Mouse (Mus musculus): ENCODE data around the gene Gucy2c. TPM values are rescaled to one million over a fixed set of nuclear protein-coding genes. Genes with fewer than 3 reads are reported as not detected.

The Gucy2c gene
- total and polyA plus RNA-seq, 3 experiments: not detected

- H3K27me3 ChIP-seq (ENCODE audit: control insufficient read depth in 1 of 2, insufficient read depth in 2 of 2, low read length in 2 of 2): no peaks in the 10 kb centered on the region
- no peaks in the 10 kb centered on the region for H3K79me2 ChIP-seq (ENCODE audit: control insufficient read depth, insufficient read depth, low read length, poor library complexity)
- H3K4me3 ChIP-seq (ENCODE audit: control insufficient read depth in 1 of 2, insufficient read depth in 1 of 2, low read depth in 2 of 2, low read length in 2 of 2): no peak overlapping the region
- H3K9ac ChIP-seq (ENCODE audit: control insufficient read depth, low read depth, low read length, poor library complexity, severe bottlenecking): no peak overlapping the region
- no peak for DNase-seq (ENCODE audit: low read depth, low spot score)
- H3K27ac ChIP-seq (ENCODE audit: control insufficient read depth, low read depth, low read length): no peak overlapping the region
- H3K9me3 ChIP-seq (replicated peaks; ENCODE audit: insufficient read depth, low read length): no peaks in the 10 kb centered on the region
- H3K4me1 ChIP-seq (ENCODE audit: control insufficient read depth in 1 of 2, insufficient read depth in 2 of 2, low read length in 2 of 2): no peaks in the 10 kb centered on the region
- H3K36me3 ChIP-seq (ENCODE audit: control insufficient read depth in 1 of 2, insufficient read depth in 2 of 2, low read length in 2 of 2): no peaks in the 10 kb centered on the region
- TF ChIP-seq ZNF384 (IDR thresholded peaks at IDR 0.05; ENCODE audit: low read depth, low read length): no peak
- TF ChIP-seq POLR2AphosphoS2 (IDR thresholded peaks at IDR 0.05; ENCODE audit: low read length): no peak
- no peak for TF ChIP-seq RCOR1 (IDR thresholded peaks at IDR 0.05; ENCODE audit: low read depth, low read length)
- TF ChIP-seq NELFE (IDR thresholded peaks at IDR 0.05; ENCODE audit: low read depth, low read length): no peak
- no peak for TF ChIP-seq JUND (IDR thresholded peaks at IDR 0.05; ENCODE audit: low read depth, low read length)
- TF ChIP-seq MAFK (IDR thresholded peaks at IDR 0.05; ENCODE audit: borderline replicate concordance, low read depth, low read length): no peak
- TF ChIP-seq MYB (IDR thresholded peaks at IDR 0.05; ENCODE audit: low read depth, low read length): no peak
- TF ChIP-seq MAX (IDR thresholded peaks at IDR 0.05; ENCODE audit: low read length): no peak
- no peak for TF ChIP-seq HCFC1 (IDR thresholded peaks at IDR 0.05; ENCODE audit: low read depth, low read length)
- no peak for TF ChIP-seq MXI1 (IDR thresholded peaks at IDR 0.05; ENCODE audit: low read depth, low read length)
- no peak for TF ChIP-seq CHD1 (IDR thresholded peaks at IDR 0.05; ENCODE audit: low read depth, low read length)
- TF ChIP-seq POLR2AphosphoS5 (IDR thresholded peaks at IDR 0.05; ENCODE audit: borderline replicate concordance, low read depth, low read length): no peak
Observed at GRCm38 (mm10) chr6:136735766-136736165, 45.8 kb downstream of the Gucy2c start.

DNA sequence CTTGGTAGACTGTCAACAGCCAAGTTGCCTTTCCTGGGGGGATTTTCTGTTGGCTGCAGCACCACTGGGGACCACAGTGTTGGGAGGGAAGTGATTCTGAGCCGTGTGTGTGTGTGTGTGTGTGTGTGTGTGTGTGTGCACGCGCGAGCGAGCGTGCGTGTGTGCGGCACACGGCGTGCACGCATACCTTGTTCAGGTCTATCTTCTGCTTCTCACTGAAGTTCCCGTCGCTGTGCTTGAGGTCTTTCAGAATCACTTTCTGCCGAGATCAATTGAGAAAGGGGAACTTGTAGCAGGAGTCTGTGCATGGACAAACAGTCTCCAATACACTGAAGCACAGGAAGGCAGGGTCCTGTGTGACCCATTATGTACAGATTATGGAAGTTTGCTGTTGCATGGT lies 53.4 kb downstream of the Gucy2c start:
- H3K4me3 ChIP-seq (ENCODE audit: control insufficient read depth in 1 of 2, insufficient read depth in 1 of 2, low read depth in 2 of 2, low read length in 2 of 2): no peak overlapping the region
- no peak overlapping the region for H3K27ac ChIP-seq (ENCODE audit: control insufficient read depth, low read depth, low read length)
- no peaks in the 10 kb centered on the region for H3K27me3 ChIP-seq (ENCODE audit: control insufficient read depth in 1 of 2, insufficient read depth in 2 of 2, low read length in 2 of 2)
- DNase-seq (ENCODE audit: low read depth, low spot score): no peak
- H3K9me3 ChIP-seq (replicated peaks; ENCODE audit: insufficient read depth, low read length): no peaks in the 10 kb centered on the region
- no peaks in the 10 kb centered on the region for H3K36me3 ChIP-seq (ENCODE audit: control insufficient read depth in 1 of 2, insufficient read depth in 2 of 2, low read length in 2 of 2)
- no peaks in the 10 kb centered on the region for H3K79me2 ChIP-seq (ENCODE audit: control insufficient read depth, insufficient read depth, low read length, poor library complexity)
- no peak overlapping the region for H3K9ac ChIP-seq (ENCODE audit: control insufficient read depth, low read depth, low read length, poor library complexity, severe bottlenecking)
- TF ChIP-seq NELFE (IDR thresholded peaks at IDR 0.05; ENCODE audit: low read depth, low read length): no peak
- no peak for TF ChIP-seq KAT2A (conservative IDR thresholded peaks at IDR 0.05; ENCODE audit: low read depth, low read length)
- no peak for TF ChIP-seq MAZ (IDR thresholded peaks at IDR 0.05; ENCODE audit: low read depth, low read length)
- TF ChIP-seq GATA1 (IDR thresholded peaks at IDR 0.05; ENCODE audit: low read depth, low read length): no peak
- TF ChIP-seq NRF1 (IDR thresholded peaks at IDR 0.05; ENCODE audit: insufficient read depth, low read depth, low read length, poor library complexity, severe bottlenecking): no peak
- TF ChIP-seq ZNF384 (IDR thresholded peaks at IDR 0.05; ENCODE audit: low read depth, low read length): no peak
- TF ChIP-seq POLR2A (IDR thresholded peaks at IDR 0.05; ENCODE audit: control insufficient read depth in 1 of 2, insufficient read depth in 1 of 2, low read depth in 1 of 2, low read length in 2 of 2, poor library complexity in 1 of 2): no peak
- TF ChIP-seq MEF2A (IDR thresholded peaks at IDR 0.05; ENCODE audit: extremely low read depth, insufficient replicate concordance, low read depth, low read length, poor library complexity, severe bottlenecking): no peak
- TF ChIP-seq GABPA (IDR thresholded peaks at IDR 0.05; ENCODE audit: low read depth, low read length): no peak
- TF ChIP-seq TBP (IDR thresholded peaks at IDR 0.05; ENCODE audit: low read depth, low read length): no peak
- no peak for TF ChIP-seq ZMIZ1 (IDR thresholded peaks at IDR 0.05; ENCODE audit: low read depth, low read length)
- TF ChIP-seq ZC3H11A (IDR thresholded peaks at IDR 0.05; ENCODE audit: low read depth, low read length): no peak
- H3K4me1 ChIP-seq (ENCODE audit: control insufficient read depth in 1 of 2, insufficient read depth in 2 of 2, low read length in 2 of 2): no peaks in the 10 kb centered on the region

Measured in MEL (cell line).